Mouse (Mus musculus) frontal cortex, postnatal 25 days (tissue): ENCODE measurements at regions not wholly inside any gene's neighbourhood (a gene's known extent, or its start where the extent isn't known, plus 50 kb on each side); places are given as distances from the start of the nearest gene placed in this dataset.
A peak's percentile ranks its signal among the peaks of the same experiment; 100 is the strongest.

Source experiments
- DNase-seq, 2 experiments: peaks; one replicate each; pipeline ENCODE4 v3.0.0; 2022; ENCODE audit warnings: low spot score in 2 of 2

DNA sequence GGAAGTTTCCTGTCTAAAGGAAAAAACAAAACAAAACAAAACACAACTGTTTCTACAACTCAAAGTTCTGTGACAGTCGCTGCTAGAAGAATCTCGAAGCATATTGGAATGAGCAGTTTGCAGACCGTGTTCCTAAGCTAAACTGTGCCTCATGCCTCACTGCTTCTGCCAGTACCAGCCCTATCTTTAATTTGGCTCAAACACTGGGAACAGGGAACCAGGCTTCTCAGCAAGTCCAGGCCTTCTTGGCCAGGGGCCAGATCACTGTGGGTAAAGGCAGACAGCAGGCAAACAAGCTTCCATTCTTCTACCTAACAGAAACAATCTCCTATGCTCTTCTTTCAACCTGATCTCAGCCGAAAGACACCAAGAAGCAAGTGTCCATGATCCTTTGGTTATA is 56.5 kb downstream of the Tmsb4x start:
- no peak for DNase-seq

DNA sequence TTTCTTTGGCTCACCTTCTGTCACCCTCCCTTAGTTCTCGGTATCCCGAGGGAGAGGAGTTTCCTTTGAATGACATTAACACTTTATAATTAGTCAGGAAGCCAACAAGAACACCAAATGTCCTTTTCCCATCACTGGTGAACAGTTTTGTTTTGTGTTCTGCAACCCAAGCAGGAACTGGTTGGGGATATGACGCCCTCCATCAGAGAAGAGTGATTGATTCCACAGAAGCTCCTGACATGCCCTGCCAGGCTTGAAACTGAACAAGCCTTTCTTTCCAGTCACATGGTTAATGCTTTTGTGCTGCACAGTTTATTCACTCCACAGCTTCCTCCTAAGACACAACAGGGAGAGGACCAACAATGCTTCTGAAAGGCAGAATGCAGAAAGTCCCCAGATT is 57.8 kb downstream of the Tmsb4x start:
- no peak for DNase-seq

DNA sequence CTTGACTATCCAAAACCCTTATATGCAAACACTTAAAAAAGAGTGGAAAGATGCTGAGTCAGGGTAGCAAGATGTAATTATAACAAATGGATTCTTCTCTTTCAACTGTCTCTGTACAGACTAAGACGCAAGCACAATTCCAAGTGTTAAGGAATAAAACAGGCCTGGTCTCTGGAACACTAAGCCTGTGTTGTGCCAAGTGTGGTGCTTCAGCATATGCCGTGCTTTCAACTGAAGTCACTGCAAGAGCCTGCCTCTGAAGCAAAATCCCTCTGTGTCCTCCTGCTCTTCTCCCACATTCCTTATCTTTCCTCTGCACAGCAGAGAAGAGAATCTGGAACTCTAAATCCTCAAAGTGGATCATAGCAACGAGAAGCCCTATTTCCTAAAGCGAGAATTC is 59.7 kb downstream of the Tmsb4x start:
- DNase-seq, result no peak

DNA sequence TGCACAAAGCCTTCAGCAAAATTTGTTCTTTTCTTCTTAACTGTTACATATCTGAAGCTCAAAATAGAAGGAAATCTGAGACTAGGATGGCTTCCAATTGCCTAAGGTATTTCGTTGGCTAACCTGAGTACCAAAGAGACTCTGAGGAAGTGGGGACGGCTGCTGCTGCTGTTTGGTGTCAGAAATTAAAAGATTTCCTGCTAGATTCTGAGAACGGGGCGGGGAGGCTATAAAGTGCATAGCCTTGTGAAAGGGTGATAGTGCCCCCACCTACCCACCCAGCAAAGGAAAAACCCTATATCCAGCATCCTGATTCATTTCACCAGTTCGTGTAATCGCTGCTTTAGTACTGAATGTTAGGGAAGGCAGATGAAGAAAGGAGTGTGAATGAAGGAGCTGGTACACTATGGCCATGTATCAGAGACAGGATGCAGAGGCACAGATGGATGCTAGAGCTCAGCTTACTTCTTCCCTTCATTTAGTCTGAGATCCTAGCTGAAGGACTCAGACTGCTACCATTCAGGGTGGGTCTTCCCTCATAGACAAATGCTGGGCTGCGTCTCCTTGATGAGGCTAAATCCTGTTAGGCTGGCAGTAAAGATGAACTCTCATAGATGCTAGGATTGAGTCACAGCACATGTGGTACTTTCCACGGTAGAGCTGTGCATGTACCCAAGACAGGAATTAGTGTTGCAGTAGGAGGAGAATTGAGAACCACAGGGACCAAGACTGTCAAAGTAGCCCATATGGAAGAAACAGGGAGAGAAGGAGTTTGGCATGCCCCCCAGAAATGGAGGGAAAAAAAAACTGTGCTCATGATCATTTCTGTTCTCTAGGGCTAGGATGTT is 62.4 kb downstream of the Tmsb4x start:
- DNase-seq, result no peak

DNA sequence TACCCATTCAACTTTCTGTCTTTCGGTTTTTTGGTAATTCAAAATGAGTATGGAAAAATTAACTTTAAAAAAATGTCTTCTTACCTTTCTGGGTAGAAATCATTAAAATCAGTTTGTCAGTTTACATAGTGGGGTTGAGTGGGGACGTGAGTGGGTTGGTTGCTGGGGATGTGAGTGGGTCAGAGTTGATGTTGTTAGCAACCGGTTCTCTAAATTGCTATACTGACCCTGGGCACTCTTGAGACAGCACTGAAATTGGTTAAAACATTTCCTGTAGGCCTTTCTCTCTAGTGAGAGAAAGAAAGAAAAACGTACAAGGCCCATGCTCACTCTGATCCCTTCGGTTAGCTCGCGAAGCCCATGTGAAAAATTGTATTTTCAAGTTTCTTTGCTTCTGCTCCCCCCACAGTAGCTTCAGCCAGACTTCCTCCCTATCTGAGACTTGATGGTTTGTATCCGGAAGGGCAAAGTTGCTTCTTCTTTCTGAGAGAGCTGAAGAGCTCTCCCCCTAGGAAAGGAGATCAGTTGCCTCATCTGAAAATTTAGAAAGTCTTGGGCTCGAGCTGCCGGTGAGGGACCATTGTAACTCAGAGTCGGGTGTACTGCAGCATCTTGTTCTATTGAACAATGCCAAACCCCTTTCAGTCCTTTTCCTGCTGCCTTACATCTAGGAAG is 63.5 kb downstream of the Tmsb4x start:
- no peak for DNase-seq

DNA sequence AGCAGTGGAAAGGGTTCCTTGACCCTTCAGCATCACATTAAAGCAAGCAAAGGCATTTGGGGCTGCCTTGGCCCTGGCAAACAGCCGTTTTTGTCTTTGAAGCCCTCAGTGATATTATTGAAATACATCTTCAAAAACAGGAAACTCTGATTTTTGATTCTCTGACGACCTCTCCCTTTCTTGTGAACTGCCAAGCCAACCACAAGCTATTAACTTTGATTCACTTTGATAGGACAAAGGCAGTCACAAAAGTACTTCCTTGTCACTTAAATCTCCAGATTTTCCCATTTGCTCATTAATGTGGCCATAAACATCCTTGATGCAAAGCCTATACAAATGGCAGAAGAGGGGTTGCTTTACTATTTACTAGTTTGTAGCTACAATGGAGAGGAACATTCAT is 70.0 kb downstream of the Tmsb4x start:
- DNase-seq, result no peak

DNA sequence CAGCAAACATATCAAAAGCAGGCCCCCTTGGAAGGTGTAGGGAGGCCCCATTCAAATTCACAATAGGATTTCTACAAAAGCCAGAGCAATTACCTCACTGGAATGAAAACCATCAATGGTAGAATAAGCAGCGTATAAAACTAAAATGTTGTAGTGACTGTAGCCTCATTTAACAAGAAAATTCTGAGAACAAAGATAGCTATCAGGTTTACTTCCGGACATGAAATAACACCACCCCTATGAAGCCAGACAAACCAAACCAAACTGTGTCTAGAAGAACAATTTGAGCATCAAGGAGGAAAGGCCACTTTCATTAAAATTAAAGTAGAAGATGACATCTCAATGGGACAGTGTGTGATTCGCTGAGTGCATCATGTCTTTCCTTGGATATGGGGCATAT is 74.9 kb downstream of the Tmsb4x start:
- no peak for DNase-seq

DNA sequence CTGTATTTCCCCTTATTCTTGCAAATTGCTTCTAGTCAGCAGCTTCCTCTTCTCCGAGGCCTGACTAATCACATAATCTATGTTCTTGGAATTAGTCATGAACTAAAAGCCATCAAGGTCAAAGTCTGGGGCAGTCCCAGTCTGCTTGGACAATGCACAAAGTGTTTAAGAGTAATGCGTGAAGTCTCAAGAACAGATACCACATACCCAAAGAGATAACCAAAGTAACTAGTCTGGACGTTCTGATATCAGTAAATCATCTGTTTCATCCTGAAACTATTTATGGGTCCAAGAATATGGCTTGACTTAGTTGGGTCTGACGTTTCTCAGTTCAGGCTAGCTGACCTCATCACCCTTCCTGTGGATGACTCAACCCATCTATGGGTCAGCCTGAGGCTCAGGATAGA is 76.1 kb downstream of the Tmsb4x start:
- no peak for DNase-seq

DNA sequence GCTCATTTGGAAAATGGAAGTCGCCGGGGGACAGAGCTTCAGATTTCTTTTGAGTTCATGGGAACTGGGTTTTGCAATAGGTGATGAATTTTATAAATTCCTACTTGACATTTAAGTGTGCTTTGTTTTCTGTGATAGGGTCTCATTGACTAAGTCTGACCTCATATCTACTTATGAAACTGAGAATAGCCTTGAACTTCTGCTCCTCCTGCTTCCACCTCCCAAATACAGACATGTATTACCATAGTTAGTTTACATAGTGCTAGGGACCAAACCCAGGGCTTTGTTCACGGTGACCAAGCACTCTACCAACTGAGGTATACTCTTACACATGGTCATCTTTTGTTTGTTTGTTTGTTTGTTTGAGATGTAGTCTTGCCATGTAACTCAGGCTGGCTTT is 77.8 kb downstream of the Tmsb4x start:
- no peak for DNase-seq

DNA sequence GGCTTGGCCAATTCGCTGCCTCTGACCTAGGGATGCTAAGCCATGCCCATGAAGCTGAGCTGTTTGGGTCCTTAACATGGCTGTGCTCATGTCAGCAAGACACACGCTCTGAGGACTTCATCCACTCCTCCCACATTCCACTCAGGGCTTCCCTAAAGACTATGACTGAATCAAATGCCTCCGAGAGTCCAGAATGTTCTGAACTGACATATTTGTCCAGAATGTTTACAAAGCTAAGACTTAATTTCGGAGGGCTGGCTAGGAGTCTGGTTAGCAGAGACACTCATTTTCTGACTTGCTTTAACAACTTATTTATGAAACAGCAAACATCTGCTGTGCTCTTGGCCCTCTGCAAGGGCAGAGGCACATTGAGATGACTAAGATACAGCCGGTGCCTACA is 78.5 kb downstream of the Tmsb4x start:
- no peak for DNase-seq

DNA sequence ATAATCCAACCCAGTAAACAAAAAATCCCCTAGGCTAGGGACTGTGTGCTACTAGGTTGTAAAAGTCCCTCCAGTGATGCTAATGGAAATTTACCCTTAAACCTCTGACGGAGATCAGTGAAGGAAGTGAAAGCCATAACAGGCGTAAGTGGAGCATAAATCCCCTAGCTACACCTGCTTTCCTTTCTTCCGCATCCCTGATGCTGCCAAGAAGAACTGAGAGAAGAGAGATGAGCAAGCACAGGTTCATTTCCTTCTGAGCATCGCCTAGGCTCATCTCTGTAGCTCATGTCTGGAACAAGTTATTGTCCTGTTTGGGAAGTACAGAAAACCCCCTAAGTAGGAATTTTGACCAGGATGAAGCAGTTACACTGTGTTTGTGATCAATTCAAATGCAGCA is 89.8 kb downstream of the Tmsb4x start:
- no peak for DNase-seq

DNA sequence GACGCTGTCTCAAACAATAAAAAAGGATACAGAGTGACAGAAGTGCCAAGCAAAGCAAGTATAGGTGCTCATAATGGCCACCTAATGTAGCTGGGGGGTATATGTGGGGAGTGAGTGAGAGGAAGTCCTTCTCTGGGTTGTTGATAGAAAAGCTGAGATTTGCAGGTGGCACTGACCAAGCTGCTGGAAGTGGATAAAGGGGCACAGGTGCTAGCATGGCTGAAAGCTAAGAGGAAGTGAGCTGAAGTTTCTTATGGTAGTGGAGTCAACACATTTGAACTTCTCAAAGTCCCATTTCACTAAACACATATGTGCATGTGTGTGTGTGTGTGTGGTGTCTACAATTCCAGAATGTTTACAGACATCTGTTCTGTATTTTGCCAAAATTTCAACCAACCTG is 94.0 kb downstream of the Tmsb4x start:
- no peak for DNase-seq

DNA sequence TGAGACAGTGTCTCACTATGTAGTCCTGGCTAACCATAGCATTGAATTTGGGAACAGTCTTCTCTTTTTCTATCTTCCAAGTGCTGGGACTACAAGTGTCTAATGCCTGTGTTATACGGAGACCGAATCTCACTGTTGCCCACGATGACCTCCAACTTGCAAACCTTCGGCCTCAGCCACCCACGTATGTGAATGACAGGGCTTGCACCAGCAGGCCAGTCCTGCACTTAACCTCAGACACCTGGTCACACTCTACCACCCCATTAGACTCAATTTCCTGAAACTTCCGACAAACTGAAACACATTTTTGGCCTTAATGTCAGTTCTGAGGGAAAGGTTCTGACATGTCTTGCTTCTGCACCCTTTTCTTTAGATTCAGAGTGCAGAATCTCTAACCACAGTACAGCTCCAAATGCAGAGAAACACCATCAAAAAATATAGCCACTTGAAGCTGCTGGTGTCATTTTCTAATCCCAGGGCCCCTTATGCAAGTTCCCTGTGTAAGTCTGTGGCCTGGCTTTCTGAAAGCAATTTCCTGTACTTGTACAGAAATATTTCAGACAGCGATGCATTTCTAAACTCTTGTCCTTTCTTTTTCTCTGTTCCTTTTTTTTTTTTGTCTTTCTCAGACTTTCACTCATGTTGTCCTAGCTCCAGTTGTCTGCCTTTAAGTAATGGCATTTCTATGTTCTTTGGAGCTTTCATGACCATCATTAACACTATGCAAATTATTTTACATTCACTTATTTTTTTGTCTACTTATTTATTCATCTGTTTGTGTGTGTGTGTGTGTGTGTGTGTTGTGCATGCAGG is 97.8 kb downstream of the Tmsb4x start:
- no peak for DNase-seq

DNA sequence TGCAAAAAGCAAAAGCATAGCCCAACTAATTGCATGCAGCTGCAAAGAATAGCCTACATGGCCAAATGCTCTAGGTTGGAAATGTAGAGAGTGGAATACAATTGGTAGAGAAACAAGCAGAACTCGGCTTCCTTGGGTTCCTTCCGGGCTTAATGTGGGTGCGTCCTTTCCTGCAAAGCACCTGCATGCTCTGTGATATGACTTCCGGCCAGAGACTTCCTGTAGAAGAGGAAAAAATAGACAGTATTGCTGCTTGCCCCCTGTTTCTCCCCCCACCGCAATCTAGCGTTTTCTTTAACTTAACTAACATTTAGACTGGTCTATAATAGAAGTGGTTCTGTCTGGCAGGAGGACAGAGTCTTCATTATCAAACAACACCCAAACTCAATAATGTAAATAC is 100.8 kb downstream of the Tmsb4x start:
- DNase-seq, result no peak

DNA sequence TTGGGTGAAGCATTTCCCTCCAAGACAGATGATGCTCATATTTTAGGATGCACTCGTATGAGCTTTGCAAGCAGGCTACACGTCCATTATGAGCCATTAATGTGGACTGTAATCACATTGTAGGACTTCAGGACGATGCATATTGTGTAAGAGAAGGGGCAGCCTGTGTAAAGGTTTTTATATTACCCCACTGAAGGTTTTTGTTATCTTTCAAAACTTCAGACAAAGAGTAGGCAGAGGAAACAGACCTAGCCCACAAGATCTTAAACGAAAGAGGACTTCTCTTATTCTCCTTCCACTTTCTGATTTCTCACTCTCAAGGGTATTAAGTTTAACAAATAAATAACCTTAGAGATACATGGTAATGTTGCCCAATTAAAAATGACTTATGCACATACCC is 101.6 kb downstream of the Tmsb4x start:
- no peak for DNase-seq

DNA sequence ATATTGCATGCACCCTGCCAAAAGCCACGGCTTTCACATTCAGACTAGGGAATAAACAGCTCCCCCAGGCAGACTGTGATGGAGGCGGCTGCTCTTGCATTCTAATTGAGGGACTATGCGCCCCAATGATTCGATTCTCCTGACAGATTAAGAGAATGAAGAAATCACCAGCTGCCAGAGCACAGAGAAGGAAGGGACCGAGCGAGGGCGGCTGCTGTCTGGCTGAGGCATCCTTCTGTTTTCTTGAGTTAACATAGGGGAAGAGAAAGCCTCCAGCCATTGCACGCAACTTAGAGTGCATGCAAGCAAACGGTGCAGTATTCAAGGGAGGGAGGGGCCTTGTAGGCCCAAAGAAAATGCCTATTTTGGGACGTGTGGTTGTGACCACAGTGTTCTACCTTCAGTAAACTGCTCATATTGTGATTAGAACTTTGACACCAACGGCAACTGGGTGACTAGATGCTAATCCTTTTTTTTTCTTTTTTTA is 103.1 kb downstream of the Tmsb4x start:
- DNase-seq, result peak in 1 of 2 experiments; percentile 13

DNA sequence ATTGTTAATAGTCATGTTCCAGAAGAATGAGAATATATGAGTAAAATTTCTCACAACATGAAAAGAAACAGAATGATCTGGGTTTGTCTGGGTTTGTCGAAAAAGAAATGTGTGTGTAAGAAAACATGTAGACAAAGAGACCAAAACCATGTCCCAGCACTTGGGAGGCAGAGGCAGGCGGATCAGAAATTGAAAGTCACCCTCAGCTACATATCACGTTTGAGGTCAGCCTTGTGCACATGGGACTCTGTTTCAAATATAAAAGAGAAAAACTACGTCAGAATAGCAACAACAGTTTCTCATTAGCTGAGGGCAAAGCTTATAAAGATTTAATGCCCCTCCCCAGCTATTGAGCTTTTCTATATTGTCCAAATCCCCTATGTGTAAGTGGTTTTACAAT is 103.8 kb downstream of the Tmsb4x start:
- no peak for DNase-seq

DNA sequence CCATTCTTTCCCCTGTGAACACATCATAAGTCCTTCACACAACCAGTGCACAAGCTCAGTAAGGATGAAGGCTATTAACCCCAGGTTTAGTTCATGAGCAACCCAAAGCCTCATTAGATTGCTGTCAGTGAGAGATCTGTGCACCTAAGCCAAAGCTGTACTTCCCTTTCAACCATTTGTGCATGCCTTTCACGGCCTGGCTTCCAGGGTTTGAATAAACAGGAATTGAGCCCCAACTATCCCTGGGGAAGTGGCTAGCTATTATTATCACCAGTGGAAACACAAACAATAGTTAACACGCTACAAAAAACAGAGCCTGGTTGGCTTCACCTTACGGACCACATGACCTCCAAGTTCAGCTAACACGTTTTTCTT is 104.9 kb downstream of the Tmsb4x start:
- DNase-seq, result no peak

DNA sequence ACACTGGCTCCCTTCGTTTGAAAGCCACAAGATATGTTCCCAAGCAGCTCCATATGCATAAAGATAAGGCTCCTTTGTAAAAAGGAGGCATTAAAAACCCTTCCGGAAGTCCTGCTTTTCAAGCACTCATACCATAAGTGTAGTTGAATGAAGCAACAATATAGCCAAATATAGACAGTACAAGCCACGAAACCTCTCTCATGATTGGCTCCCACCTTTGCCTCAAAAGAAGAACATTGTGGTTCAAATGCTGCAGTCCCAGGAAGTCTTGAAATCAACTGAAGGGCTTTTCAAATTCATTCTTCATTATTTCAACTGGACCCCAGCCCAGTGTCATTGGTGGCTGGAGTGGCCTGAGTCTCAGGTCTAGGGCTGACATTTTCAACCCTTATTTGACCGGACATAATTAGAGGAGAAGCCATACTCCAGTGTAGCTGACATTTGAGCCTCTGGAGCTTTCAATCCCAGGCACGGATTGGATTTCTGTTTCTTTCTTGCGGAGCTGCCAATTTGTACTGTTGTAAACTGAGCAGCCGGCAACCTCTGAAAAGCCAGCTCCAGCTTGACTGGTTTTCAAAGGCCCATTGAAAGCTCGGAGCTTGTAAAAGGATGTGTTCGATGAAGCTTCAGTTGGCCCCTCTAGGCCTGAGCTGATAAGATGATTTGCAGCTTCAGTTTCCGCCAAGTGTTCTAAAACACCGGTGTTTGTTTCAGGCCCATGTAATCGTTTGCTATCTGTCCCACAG is 105.4 kb downstream of the Tmsb4x start:
- DNase-seq, result no peak

DNA sequence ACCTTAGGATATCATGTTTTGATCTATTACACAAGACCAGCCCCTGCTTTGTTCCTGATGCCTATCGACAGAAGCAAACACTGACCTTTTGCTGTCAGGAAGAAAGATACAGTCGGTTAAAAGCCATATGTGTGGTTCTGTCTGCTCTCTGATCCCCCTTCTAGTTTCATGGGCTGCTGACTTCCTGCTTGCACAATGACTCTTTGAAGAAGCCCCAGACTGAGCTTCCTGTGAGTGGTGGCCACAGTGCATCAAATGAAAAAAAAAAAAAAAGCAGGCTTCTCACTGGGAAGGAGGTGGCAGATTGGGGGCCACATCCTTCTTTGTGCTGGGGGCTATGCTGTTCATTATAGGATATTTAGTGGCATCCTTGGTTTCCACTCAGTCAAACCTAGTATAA is 107.2 kb downstream of the Tmsb4x start:
- DNase-seq, result no peak

DNA sequence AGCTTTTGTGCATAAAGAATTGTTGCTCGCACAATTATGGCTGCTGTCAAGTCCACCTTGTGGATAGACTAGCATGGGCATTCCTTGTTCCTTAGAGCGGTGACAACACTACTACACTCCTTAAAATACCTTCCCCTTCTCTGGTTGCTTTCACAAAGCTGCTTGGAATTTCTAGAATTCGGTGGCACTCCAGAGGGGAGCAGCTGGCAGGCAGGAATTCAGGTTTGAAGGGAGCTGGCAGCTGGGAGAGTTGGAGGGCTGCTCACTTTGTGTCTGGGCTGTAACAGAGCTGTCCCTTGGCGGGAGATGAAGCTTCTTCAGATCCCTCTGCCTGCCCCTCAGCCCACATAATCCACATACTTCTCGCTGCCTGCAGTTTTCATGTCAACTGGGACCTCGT is 109.7 kb downstream of the Tmsb4x start:
- DNase-seq, result no peak

DNA sequence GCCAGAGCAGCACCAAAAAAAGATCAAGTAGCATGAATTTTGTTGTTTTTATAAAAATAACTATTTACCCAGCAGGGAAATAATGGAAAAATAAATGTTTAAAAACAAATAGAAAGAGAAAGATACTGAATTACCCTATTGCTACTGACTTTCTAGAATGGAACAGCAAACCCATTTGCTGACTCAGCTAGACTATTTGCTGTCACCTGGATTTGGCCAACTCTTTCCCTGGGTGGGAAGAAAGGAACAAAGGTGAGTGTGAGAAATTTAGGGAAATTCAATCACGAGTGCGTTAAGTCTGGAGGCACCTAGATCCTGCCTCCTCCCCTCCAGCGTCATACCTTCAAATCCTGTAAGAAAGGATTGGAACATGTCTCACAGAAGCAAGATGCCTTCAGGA is 110.2 kb downstream of the Tmsb4x start:
- no peak for DNase-seq
